In the genomic region with DNA sequence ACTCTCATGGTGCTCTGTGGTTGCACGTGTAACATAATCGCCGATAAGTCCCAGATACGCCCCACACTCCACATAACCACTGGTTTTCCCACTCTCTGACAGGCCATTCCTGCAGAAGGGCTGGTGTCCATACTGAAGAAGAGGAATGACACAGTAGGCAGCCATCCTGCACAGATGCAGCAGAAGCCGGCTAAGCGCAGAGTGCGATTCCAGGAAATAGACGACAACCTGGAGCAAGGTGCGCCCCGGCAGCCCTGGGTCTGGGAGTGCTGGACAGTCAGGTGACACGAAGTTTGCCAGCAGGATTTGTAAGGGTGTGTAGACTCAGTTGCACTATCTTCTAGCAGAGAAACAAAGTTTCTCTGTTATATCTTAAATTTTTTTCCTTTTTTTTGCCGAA, we compare ENCODE assay signal across 19 mouse cellular contexts. TPM values are rescaled to one million over a fixed set of nuclear protein-coding genes. Genes with fewer than 3 reads are reported as not detected.
DNase-seq lines count a peak whose midpoint lies in the region.
"Had no signal": no experiment of that assay in that cellular context is flagged by ENCODE, and none has a peak within 500 bp of the region (broad histone marks: within the 10 kb centered on the region; RNA-seq: fewer than 3 reads in every experiment).

No protein-coding gene starts in this region.

- H3K36me3 ChIP-seq in heart, embryonic 10.5 days = peaks cover 16% of the 10 kb centered on the region

- peaks cover 9% of the 10 kb centered on the region for H3K4me1 ChIP-seq in heart, embryonic 10.5 days
- H3K4me1 ChIP-seq: embryonic facial prominence, embryonic 12.5 days; forebrain, embryonic 13.5 days; forebrain, embryonic 15.5 days had no signal

- H3K4me3 ChIP-seq in heart, embryonic 10.5 days = no peak overlapping the region
- H3K4me3 ChIP-seq: embryonic facial prominence, embryonic 10.5 days; embryonic facial prominence, embryonic 12.5 days; forebrain, embryonic 13.5 days; forebrain, embryonic 15.5 days had no signal

- no peaks in the 10 kb centered on the region for H3K9me3 ChIP-seq in heart, embryonic 10.5 days
- H3K9me3 ChIP-seq: embryonic facial prominence, embryonic 10.5 days; embryonic facial prominence, embryonic 12.5 days; forebrain, embryonic 13.5 days; forebrain, embryonic 15.5 days; G1E had no signal

- DNase-seq in cerebellum, adult 11-12 months = peak; percentile 3
- no peak for DNase-seq in cerebellum, postnatal 25 days
- DNase-seq in heart, adult 11 months = peak; percentile 73
- DNase-seq in heart, embryonic 10.5 days (ENCODE audit: low spot score) = no peak
- peak; percentile 58 for DNase-seq in yolk sac, embryonic 10.5 days (ENCODE audit: low spot score)
- DNase-seq: adrenal gland, adult 8-10 months; adrenal gland, postnatal 36 days; B cell, adult 2 months; cerebellum, adult 18-20 months; cerebellum, adult 9-10 months; cerebellum, postnatal 14 days; forebrain, postnatal 0 days had no signal

- no peaks in the 10 kb centered on the region for H3K27me3 ChIP-seq in heart, embryonic 10.5 days (ENCODE audit: insufficient read depth, poor library complexity, severe bottlenecking)
- H3K27me3 ChIP-seq: CH12.LX; embryonic facial prominence, embryonic 12.5 days; forebrain, embryonic 13.5 days; forebrain, embryonic 15.5 days; Patski had no signal

- H3K27ac ChIP-seq in heart, embryonic 10.5 days = no peak overlapping the region
- H3K27ac ChIP-seq: embryonic facial prominence, embryonic 10.5 days; embryonic facial prominence, embryonic 12.5 days; forebrain, embryonic 13.5 days; forebrain, embryonic 15.5 days had no signal

- WGBS in heart, embryonic 10.5 days = 88% methylated on average over 12 of the region's 12 CpGs

RNA-seq across cellular contexts. Expression of a gene that starts 45.3 kb away (rescaled TPM):
- polyA plus RNA-seq in heart, embryonic 10.5 days (2016; fragmentation: Nextera tagmentation; extraction: Ambion mirVana) = 84.4 and 91.4 TPM in 2 replicates

Comparison
In these comparisons a context has a peak if more than half of its experiments do, and no peak if none do; other contexts are left out.
1. DNase-seq: peak in cerebellum, adult 11-12 months (single experiment), heart, adult 11 months (single experiment) and yolk sac, embryonic 10.5 days (single experiment); none in cerebellum, postnatal 25 days (0 of 2) and heart, embryonic 10.5 days (single experiment).